Mouse (Mus musculus): Measurements from ENCODE around the gene Sfxn2. TPM values are rescaled to one million over a fixed set of nuclear protein-coding genes. Genes with fewer than 3 reads are reported as not detected.

Sfxn2 gene
- polyA plus RNA-seq, 1 experiment from 2014 or later, result 18.4 TPM

GRCm38 (mm10) chr19:46542750-46543149, 30.4 kb upstream of the Sfxn2 start:
- H3K36me3 ChIP-seq (ENCODE audit: insufficient read depth, low read length), result no peaks in the 10 kb centered on the region
- TF ChIP-seq EP300 (IDR thresholded peaks at IDR 0.05) (no peak), CTCF (IDR thresholded peaks at IDR 0.05) (no peak)
- peaks cover 4% of the 10 kb centered on the region; the same call in 1 of the 2 replicates for H3K4me1 ChIP-seq (ENCODE audit: insufficient read depth, low read depth, low read length)
- no peak for DNase-seq (ENCODE audit: low spot score)
- H3K9ac ChIP-seq (replicated peaks; ENCODE audit: low read depth), result no peak overlapping the region
- no peak overlapping the region for H3K4me3 ChIP-seq (ENCODE audit: low read depth, low read length)
- no peaks in the 10 kb centered on the region for H3K9me3 ChIP-seq (ENCODE audit: low read length)
- no peak overlapping the region for H3K4me2 ChIP-seq (replicated peaks; ENCODE audit: low read depth, low read length)
- WGBS, result 60% methylated on average over 8 of the region's 8 CpGs
- H3K27ac ChIP-seq (ENCODE audit: low read length), result no peak overlapping the region
- ATAC-seq, result no peak
- no peaks in the 10 kb centered on the region for H3K27me3 ChIP-seq (replicated peaks; ENCODE audit: insufficient read depth, low read length)

- DNase-seq (ENCODE audit: low spot score) (peak; percentile 32), ATAC-seq (peak; percentile 62)
- no peak overlapping the region for H3K4me3 ChIP-seq (ENCODE audit: low read depth, low read length)
- H3K27me3 ChIP-seq (replicated peaks; ENCODE audit: insufficient read depth, low read length), result no peaks in the 10 kb centered on the region
- H3K4me1 ChIP-seq (ENCODE audit: insufficient read depth, low read depth, low read length), result peaks cover 4% of the 10 kb centered on the region; the same call in 1 of the 2 replicates
- TF ChIP-seq CTCF (IDR thresholded peaks at IDR 0.05) (no peak), EP300 (IDR thresholded peaks at IDR 0.05) (no peak)
- H3K9me3 ChIP-seq (ENCODE audit: low read length), result no peaks in the 10 kb centered on the region
- no peak overlapping the region for H3K4me2 ChIP-seq (replicated peaks; ENCODE audit: low read depth, low read length)
- no peaks in the 10 kb centered on the region for H3K36me3 ChIP-seq (ENCODE audit: insufficient read depth, low read length)
- WGBS, result 57% methylated on average over 6 of the region's 6 CpGs
- no peak overlapping the region for H3K9ac ChIP-seq (replicated peaks; ENCODE audit: low read depth)
- peak overlapping the region; percentile 32; the same call in 1 of the 2 replicates for H3K27ac ChIP-seq (ENCODE audit: low read length)
Measured at GRCm38 (mm10) chr19:46547565-46547964, 25.6 kb upstream of the Sfxn2 start.

- peaks cover 4% of the 10 kb centered on the region; the same call in 1 of the 2 replicates for H3K4me1 ChIP-seq (ENCODE audit: insufficient read depth, low read depth, low read length)
- H3K9ac ChIP-seq (replicated peaks; ENCODE audit: low read depth), result no peak overlapping the region
- H3K4me2 ChIP-seq (replicated peaks; ENCODE audit: low read depth, low read length), result no peak overlapping the region
- ATAC-seq (no peak), DNase-seq (ENCODE audit: low spot score) (no peak)
- TF ChIP-seq CTCF (IDR thresholded peaks at IDR 0.05) (no peak), EP300 (IDR thresholded peaks at IDR 0.05) (no peak)
- H3K27ac ChIP-seq (ENCODE audit: low read length), result peak overlapping the region; percentile 32; the same call in 1 of the 2 replicates
- no peak overlapping the region for H3K4me3 ChIP-seq (ENCODE audit: low read depth, low read length)
- H3K9me3 ChIP-seq (ENCODE audit: low read length), result no peaks in the 10 kb centered on the region
- no peaks in the 10 kb centered on the region for H3K27me3 ChIP-seq (replicated peaks; ENCODE audit: insufficient read depth, low read length)
- 71% methylated on average over 10 of the region's 10 CpGs for WGBS
- H3K36me3 ChIP-seq (ENCODE audit: insufficient read depth, low read length), result no peaks in the 10 kb centered on the region
Measured at GRCm38 (mm10) chr19:46548110-46548509, 25.1 kb upstream of the Sfxn2 start.

GRCm38 (mm10) chr19:46550385-46550784, 22.8 kb upstream of the Sfxn2 start:
- Histone ChIP-seq H3K4me2 (replicated peaks; ENCODE audit: low read depth, low read length) (no peak overlapping the region), H3K9me3 (ENCODE audit: low read length) (no peaks in the 10 kb centered on the region), H3K4me1 (ENCODE audit: insufficient read depth, low read depth, low read length) (peaks cover 4% of the 10 kb centered on the region; the same call in 1 of the 2 replicates), H3K27me3 (replicated peaks; ENCODE audit: insufficient read depth, low read length) (no peaks in the 10 kb centered on the region), H3K9ac (replicated peaks; ENCODE audit: low read depth) (no peak overlapping the region), H3K36me3 (ENCODE audit: insufficient read depth, low read length) (no peaks in the 10 kb centered on the region), H3K4me3 (ENCODE audit: low read depth, low read length) (no peak overlapping the region), H3K27ac (ENCODE audit: low read length) (no peak overlapping the region)
- ATAC-seq (no peak), DNase-seq (ENCODE audit: low spot score) (no peak)
- no peak for TF ChIP-seq EP300 (IDR thresholded peaks at IDR 0.05)
- no peak for TF ChIP-seq CTCF (IDR thresholded peaks at IDR 0.05)
- whole genome bisulfite sequencing, result 84% methylated on average over 4 of the region's 4 CpGs

- no peak for ATAC-seq
- WGBS, result 78% methylated on average over 3 of the region's 4 CpGs
- TF ChIP-seq CTCF (IDR thresholded peaks at IDR 0.05) (no peak), EP300 (IDR thresholded peaks at IDR 0.05) (no peak)
- no peaks in the 10 kb centered on the region for H3K36me3 ChIP-seq (ENCODE audit: insufficient read depth, low read length)
- H3K27me3 ChIP-seq (replicated peaks; ENCODE audit: insufficient read depth, low read length), result no peaks in the 10 kb centered on the region
- H3K9me3 ChIP-seq (ENCODE audit: low read length), result no peaks in the 10 kb centered on the region
- no peak overlapping the region for H3K4me2 ChIP-seq (replicated peaks; ENCODE audit: low read depth, low read length)
- H3K9ac ChIP-seq (replicated peaks; ENCODE audit: low read depth), result no peak overlapping the region
- no peak for DNase-seq (ENCODE audit: low spot score)
- no peak overlapping the region for H3K27ac ChIP-seq (ENCODE audit: low read length)
- no peak overlapping the region for H3K4me3 ChIP-seq (ENCODE audit: low read depth, low read length)
- no peaks in the 10 kb centered on the region for H3K4me1 ChIP-seq (ENCODE audit: insufficient read depth, low read depth, low read length)
Measured at GRCm38 (mm10) chr19:46552496-46552895, 20.7 kb upstream of the Sfxn2 start.

- Histone ChIP-seq H3K27ac (ENCODE audit: low read length) (no peak overlapping the region), H3K36me3 (ENCODE audit: insufficient read depth, low read length) (no peaks in the 10 kb centered on the region), H3K4me1 (ENCODE audit: insufficient read depth, low read depth, low read length) (no peaks in the 10 kb centered on the region), H3K4me2 (replicated peaks; ENCODE audit: low read depth, low read length) (no peak overlapping the region), H3K27me3 (replicated peaks; ENCODE audit: insufficient read depth, low read length) (no peaks in the 10 kb centered on the region), H3K9me3 (ENCODE audit: low read length) (no peaks in the 10 kb centered on the region), H3K4me3 (ENCODE audit: low read depth, low read length) (no peak overlapping the region), H3K9ac (replicated peaks; ENCODE audit: low read depth) (no peak overlapping the region)
- TF ChIP-seq EP300 (IDR thresholded peaks at IDR 0.05) (no peak), CTCF (IDR thresholded peaks at IDR 0.05) (no peak)
- 36% methylated on average over 11 of the region's 11 CpGs for WGBS
- DNase-seq (ENCODE audit: low spot score) (peak; percentile 73), ATAC-seq (peak; percentile 77)
Measured at GRCm38 (mm10) chr19:46553541-46553955, 19.6 kb upstream of the Sfxn2 start.

GRCm38 (mm10) chr19:46558009-46558408, 15.2 kb upstream of the Sfxn2 start:
- TF ChIP-seq EP300 (IDR thresholded peaks at IDR 0.05) (no peak), CTCF (IDR thresholded peaks at IDR 0.05) (peak; percentile 32)
- H3K4me3 ChIP-seq (ENCODE audit: low read depth, low read length), result no peak overlapping the region

More at GRCm38 (mm10) chr19:46558009-46558408, 15.2 kb upstream of the Sfxn2 start:
- Histone ChIP-seq H3K36me3 (ENCODE audit: insufficient read depth, low read length) (no peaks in the 10 kb centered on the region), H3K27ac (ENCODE audit: low read length) (no peak overlapping the region), H3K27me3 (replicated peaks; ENCODE audit: insufficient read depth, low read length) (no peaks in the 10 kb centered on the region), H3K9me3 (ENCODE audit: low read length) (no peaks in the 10 kb centered on the region), H3K9ac (replicated peaks; ENCODE audit: low read depth) (no peak overlapping the region), H3K4me2 (replicated peaks; ENCODE audit: low read depth, low read length) (no peak overlapping the region), H3K4me1 (ENCODE audit: insufficient read depth, low read depth, low read length) (no peaks in the 10 kb centered on the region)
- DNase-seq (ENCODE audit: low spot score) (no peak), ATAC-seq (no peak)
- WGBS, result 76% methylated on average over 8 of the region's 8 CpGs

All from lung, postnatal 0 days (tissue).